Mouse (Mus musculus): Measurements from ENCODE around the gene Ina.

GRCm38 (mm10) chr19:47015965-47016364 is 1.5 kb downstream of the Ina start:
- TF ChIP-seq CTCF (IDR thresholded peaks at IDR 0.05; ENCODE audit: low read depth) (no peak), EP300 (IDR thresholded peaks at IDR 0.05; ENCODE audit: low read depth) (no peak)

All from liver, postnatal 0 days (tissue).